Mouse (Mus musculus) gastrocnemius, postnatal 25 days (tissue): ENCODE measurements around the gene Kcnj12. TPM values are rescaled to one million over a fixed set of nuclear protein-coding genes. Genes with fewer than 3 reads are reported as not detected.

Experiments used
- DNase-seq: peaks from one replicate; pipeline ENCODE4 v3.0.0; 2022
- total RNA-seq, 2 experiments: library from RNA; stranded (reverse); gene quantifications; 1 replicate in 1 of 2; 2 replicates in 1 of 2; pipeline ENCODE4 v1.2.3; 2021

Gene Kcnj12
- total RNA-seq, 2 experiments from 2014 or later, result 44.5 to 45.1 TPM

DNA sequence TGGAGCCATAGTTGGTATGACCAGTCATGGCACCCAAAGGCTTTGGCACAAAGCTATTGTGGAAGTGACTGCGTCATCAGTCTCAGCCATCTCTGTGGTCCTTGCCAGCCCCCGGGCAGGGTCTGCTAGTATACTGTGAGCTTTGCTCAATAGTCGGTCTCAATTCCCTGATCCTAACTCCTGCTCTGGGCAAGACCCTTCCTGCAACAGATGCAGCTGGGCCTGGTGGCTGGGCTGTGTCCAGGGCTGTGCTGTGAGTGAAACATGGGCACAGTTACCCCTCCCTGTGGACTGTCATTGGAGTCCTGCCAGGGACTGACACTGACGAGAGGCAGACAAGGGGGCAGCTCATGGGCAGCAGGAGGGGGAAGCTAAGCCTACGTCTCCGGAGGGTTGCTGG is 2.6 kb downstream of the Kcnj12 start:
- DNase-seq, result no peak

DNA sequence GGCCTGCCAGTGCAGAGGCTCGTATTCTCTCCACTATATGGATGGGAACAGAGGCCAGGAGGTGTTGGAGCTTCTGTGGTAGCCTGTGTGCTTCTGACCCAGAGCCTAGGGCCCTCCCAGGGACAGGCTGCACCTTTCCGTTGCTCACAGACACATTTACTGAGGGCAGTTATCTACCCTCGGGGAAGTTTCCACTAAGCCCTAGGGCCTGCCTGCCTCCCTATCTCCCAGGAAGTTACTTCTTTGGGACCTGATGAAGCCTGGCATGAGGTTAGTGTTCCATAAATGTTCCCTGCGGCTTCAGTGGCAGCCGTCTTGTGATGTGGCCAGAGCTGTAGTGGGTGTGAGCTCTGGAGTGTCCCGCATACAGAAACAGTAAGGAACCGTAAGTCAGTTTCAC is 3.2 kb downstream of the Kcnj12 start:
- DNase-seq, result no peak

GRCm38 (mm10) chr11:61026381-61026780 is 4.0 kb downstream of the Kcnj12 start:
- DNase-seq, result no peak

DNA sequence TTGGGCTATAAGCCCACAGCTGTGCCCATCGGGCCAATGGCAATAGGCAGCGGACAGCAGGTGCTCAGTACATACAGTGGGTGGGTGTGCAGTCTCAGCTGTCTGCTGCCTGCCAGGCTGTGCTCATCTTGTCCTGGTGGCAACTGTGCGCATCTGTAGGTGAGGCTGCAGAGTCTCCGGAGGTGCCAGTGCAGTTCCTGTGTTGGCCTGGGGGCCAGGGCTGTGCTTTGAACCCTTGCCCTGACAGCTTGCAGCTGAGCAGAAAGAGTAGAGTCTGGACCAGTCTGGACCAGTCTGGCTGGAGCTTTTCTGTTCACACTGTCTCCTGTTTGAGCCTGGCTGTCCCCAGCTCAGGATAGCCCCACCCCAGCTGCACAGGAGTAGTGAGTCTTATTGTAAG is 4.8 kb downstream of the Kcnj12 start:
- DNase-seq, result no peak

DNA sequence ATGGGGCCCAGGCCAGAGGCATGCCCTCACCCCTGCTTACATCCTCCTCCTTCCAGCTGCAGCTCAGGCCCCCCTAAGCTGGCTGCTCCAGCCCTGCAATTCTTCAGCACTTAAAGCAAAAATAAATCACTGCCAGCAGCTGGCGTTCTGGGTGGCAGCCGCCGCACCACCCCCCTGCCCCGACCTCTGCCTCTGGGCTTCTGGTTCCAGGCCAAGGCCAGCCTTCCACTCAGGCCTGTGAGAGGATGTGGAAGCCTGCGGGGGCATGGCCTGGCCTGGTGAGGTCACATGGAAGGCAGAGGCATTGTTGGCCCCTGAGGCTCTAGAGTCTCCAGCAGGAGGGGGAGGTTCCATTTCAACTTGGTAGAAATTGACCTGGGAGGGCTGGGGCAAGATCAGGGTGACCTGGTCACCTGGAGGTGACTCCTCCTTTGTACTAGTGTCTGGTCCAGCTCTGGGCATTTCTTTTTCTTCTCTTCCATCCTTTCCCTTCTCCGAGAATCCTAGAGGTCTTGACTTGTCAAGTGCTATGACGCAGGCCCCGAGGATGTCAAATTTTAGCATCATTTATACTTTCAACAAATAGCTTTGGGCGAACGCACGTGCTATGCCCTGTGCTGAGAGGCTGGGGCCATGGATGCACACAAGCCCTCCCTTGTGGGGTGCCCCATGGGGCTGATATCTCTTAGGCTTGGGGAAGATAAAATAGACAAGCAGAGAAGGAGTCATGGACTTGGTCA is 6.0 kb downstream of the Kcnj12 start:
- DNase-seq, result no peak

DNA sequence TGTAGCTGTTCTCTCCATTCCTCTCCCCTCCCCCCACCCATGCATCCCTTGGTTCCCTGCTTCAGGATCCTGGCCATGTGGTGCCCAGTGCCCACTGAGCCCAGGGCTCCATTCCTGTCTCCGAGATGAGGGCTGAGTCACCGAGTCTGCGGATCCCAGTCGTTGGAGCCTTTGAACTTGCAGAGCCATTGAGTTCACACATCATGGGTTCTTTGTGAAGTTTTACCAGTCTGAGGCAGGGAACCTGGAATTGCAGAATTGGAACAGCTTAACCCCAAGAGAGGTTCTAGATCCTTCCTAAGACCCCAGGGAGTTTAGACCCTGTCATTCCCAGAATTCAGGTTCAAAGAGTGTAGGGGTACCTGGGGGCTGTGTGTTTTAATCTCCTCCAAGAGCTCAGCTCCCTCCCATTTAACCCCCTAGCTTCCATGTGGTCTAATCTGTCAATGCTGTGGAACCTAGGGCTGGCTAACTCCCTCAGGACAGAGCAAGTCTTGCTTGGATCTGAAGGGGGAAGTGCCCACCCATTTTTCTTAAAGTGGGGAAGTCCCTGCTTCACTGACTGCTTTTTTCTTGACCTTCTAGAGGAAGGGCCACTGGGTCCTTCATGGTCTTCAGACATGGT is 6.9 kb downstream of the Kcnj12 start:
- DNase-seq, result no peak

DNA sequence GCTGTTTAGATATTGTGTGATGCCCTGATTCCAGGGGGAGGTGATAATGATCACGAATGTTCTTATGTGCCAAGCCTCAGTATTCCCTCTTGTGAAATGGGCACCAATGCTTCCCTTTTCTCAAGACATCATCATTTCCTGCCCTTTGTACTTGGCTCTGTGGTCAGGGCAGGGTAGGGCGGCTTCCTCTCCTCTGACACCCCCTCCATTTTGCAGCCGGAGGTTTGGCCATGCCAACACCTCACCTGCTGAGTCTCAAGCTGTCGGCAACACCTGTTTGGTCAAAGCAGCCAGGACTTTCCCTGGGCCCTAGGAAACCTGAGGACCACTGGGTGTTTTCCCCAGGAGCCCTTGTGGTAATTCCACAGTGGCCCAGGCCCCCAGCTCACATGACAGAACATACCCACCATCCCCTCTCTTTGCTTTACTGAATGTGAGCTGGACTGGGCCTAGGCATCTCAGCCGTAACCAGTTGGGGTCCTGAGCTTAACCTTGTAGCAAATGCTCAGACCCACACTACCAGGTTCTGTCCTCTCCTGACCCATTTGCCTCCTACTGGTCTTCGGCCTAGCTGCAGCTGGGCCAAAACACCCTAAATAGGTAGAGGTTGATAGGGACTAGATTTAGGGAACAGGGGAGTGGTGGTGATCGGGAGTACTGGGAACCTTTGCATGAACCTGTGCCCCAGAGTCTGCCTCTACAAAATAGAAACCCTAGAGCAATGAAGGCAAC is 7.7 kb downstream of the Kcnj12 start:
- DNase-seq, result no peak

DNA sequence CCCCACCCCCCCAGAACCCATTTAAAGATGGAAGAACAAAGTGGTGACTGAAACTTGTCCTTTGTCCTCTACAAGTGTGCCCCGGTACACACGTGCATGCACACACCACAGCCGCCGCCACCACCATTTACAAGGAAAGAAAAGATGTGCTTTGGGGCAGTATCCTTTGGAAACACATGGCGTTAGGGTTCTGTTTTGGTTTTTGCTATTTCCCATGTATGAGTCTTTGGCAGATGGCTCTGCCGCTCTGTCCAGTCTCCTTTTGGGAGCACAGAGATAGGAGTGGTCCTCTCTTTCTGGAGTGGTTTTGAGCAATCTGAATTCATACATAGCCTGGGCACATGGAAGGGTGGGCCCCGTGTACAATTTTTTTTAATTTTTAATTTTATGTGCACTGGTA is 8.8 kb downstream of the Kcnj12 start:
- DNase-seq, result no peak

GRCm38 (mm10) chr11:61031658-61032445 is 9.5 kb downstream of the Kcnj12 start:
- no peak for DNase-seq

DNA sequence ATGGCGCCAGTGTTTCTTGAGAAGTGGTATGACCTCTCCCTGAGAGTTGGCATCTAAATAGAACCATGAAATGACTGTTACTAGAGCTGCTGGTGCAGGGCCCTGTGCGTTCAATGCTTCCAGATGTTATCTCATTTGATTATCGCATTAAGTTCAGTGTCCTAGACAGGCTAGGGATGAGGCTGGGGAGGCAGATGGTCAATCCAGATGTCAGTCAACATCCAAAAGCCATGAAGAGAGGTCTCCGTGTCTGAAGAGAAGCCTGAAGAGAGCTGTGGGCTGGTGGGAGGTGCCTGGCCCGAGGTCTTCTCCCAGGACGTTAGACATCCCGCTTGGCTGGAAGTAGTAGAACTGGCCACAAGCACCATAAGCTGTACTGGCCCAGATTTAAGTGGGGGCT is 10.1 kb downstream of the Kcnj12 start:
- no peak for DNase-seq

GRCm38 (mm10) chr11:61033160-61033559 is 10.8 kb downstream of the Kcnj12 start:
- DNase-seq, result no peak

DNA sequence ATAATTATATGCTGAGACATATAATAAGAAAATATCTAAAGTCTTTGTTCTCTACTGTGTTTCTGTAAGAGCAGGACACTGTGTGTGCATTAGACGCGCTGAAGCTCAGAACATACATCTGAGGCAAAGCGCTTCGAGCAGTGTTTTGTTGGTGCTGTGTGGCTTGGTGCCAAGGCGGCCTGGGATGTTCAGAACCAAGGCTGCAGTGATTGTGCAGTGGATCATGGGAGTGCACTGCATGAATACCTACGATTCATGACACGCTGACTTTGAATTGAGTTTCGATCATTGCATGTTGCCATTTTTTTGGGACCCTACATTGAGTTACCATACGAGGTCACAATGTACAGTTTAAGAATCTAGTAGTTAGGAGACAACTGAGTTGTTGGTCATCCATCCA is 14.3 kb downstream of the Kcnj12 start:
- DNase-seq, result no peak

DNA sequence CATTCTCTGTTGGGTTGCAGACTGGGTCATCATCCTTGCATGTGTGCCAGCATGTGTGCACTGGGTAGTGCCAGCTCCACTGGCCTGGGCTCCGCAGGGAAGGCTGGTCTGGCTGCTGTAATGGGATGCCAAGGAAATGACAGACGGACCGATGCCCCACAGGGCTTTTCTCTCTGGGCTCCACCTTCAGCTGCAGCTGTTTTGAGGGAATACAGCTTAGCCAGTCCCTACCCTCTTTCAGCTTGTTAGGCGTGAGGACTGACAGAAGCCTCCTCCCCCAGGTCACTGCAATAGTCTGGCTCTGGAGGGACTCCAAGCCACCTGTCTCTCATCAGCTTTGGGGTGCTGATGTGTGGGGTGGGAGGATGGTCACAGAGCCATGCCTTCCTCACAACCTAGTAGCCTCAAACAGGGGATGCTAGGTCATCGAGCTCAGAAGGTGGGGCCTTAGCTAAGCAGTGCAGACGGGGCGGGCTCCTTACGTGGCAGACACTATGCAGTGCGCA is 16.0 kb downstream of the Kcnj12 start:
- DNase-seq, result peak; percentile 55

- DNase-seq, result no peak
Measured at GRCm38 (mm10) chr11:61040856-61041652, 18.7 kb downstream of the Kcnj12 start.

GRCm38 (mm10) chr11:61042593-61042992 is 20.2 kb downstream of the Kcnj12 start:
- no peak for DNase-seq

DNA sequence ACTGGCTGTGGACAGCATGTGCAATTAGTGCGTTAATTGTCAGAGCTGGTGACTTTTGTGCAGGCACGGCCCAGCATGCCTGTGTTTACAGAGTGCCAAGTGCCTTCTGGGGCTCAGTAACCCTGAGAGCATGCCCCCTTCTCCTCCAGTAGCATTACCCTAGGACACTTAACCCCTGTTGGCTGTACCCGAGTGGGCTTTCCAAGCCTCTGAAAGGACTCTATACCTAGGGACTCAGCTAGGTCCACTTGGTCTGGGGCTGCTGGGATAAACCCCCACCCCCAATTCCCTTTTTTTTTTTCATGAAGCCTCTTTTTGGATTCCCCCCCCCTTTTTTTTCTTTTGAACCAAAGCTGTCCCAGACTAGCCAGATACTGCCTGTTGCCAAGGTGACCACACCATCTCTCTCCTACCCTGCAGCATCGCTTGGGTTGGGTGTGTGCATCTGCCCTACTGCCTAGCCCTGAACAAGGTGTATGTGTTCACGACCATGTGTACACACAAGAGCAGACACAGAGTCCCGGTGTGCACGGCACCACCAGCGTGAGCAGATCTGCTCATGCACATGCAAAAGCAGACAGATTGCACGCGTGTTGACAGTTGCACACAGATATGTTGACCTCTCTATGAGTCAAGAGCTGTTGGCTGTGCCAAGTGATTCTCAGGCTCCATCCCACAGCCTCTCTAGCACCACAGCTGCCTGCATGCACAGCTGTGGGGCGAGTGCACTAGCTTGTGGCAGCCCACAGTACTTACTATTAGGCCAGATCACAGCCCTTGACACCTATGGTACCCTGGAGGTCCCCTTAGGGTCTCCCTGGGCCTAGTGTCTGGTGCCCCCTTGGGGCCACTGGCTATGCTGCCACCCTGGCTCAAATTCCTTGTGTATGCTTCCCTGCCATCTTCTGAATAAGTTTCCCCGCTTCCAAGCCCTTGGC is 21.0 kb downstream of the Kcnj12 start:
- DNase-seq, result no peak

DNA sequence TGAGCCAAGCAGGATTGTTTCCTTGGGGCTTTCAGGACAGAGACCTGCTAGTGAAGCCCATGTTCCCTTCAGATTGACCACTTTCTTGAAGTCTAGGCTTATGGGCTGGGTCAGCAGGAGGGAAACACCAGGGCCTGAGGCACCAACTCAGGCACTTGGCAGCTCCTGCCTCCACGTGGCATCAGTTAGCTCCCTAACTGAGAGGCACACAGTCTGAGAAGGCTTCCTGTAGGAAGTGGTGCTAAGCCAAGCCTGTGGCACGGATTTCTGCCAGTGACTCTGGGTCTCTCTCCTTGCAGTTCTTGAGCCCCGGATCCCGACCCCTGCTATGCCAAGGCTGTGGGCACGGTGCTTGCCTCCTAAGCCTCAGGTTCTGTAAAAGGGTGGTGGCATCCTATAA is 22.4 kb downstream of the Kcnj12 start:
- no peak for DNase-seq

DNA sequence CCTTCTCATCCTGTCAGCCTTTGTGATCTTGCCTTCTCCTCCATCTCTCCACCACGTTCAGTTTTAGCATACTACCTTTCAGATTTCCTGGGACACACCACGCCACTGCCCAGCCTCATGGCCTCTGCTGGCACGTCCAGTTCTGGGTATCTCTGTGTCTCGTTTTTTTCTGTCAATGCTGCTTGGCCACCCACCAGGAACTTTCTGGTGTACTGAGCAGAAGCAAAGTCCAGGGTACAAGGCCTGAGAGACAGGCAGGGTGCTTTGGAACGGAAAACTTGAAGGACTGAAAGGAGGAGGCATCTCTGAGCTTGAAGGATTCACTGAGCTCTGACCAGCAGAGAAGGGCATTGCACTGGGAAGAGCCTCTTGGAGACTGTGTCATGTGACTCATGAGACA is 25.1 kb downstream of the Kcnj12 start:
- DNase-seq, result no peak

GRCm38 (mm10) chr11:61051151-61051550 is 28.8 kb downstream of the Kcnj12 start:
- no peak for DNase-seq

DNA sequence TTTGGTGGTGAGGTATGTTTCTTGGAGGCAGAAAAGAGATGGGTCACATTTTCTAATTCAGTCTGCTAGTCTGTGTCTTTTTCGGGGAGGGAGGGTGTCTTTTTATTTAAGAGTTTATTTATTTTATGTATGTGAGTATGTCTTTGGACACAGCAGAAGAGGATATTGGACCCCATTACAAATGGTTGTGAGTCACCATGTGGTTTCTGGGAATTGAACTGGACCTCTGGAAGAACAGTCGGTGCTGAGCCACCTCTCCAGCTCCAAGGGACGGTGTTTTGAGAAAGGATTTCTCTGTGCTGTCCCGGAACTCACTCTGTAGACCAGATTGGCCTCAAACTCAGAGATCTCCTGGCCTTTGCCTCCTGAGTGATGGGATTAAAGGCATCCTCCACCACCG is 34.5 kb downstream of the Kcnj12 start:
- no peak for DNase-seq
